Mouse (Mus musculus): ENCODE results near the gene Myrfl. TPM values are rescaled to one million over a fixed set of nuclear protein-coding genes. Genes with fewer than 3 reads are reported as not detected.

Gene Myrfl
- total RNA-seq, 4 experiments from 2014 or later = 0.07 to 0.11 TPM; not detected in 2

DNA sequence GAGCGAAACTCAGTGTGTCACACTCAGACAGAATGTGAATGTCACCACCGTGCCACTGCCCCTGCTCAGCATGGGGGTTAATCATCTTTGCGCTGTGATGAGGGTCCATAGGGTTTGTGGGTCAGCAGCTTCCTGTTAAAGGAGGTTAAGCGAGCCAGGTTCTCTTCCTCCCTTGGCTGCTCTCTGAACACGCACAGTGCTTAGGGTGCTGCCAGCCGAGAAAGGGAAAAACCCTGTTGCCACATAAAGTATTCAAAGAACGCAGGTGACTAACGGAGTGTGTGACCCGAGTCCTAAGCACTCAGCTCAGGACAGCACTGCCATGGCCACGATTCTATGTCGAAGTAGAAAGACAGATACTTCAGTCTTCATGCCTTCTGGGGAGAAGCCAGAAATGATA lies 69.4 kb downstream of the Myrfl start:
- DNase-seq (ENCODE audit: low spot score in 2 of 2) = no peak

GRCm38 (mm10) chr10:116815311-116816060 lies 81.2 kb downstream of the Myrfl start:
- DNase-seq (ENCODE audit: low spot score in 2 of 2) = no peak

- DNase-seq (ENCODE audit: low spot score in 2 of 2) = no peak
Measured at GRCm38 (mm10) chr10:116813150-116813549, 83.6 kb downstream of the Myrfl start.

GRCm38 (mm10) chr10:116810738-116811137 lies 86.0 kb downstream of the Myrfl start:
- DNase-seq (ENCODE audit: low spot score in 2 of 2) = no peak

GRCm38 (mm10) chr10:116809383-116809782 lies 87.3 kb downstream of the Myrfl start:
- no peak for DNase-seq (ENCODE audit: low spot score in 2 of 2)

DNA sequence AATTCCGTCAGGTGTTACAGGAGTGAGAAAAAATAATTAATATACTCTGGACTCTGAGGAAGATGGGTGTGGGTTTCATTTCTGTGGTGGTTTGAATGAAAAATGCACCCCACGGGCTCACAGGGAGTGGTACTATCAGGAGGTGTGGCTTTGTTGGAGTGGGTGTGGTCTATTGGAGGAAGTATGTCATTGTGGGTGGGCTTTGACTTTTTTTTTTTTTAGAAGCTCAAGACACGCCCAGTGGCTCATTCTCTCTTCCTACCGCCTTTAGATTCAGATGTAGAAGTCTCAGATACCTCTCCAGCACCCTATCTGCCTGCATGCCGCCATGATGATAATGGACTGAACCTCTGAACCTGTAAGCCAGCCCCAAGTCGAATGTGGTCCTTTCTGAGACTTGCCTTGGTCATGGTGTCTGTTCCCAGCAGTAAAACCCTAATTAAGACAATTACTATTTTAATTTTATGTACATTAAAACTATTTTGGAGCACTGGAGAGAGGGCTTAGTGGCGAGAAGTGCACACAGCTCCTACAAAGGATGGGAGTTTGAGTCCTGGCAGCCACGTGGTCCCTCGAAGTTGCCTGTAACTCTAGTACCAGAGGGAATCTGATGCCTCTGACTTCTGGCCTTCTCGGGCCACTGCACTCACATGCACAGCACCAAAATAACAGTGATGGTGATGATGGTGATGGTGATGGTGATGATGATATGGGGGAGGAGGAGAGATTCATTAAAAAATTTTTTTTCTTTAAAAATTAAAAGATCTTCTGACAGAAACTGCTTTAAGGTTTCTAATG lies 88.0 kb downstream of the Myrfl start:
- no peak for DNase-seq (ENCODE audit: low spot score in 2 of 2)

- DNase-seq (ENCODE audit: low spot score in 2 of 2) = no peak
Measured at GRCm38 (mm10) chr10:116802178-116802794, 94.4 kb downstream of the Myrfl start.

- DNase-seq (ENCODE audit: low spot score in 2 of 2) = no peak
Measured at GRCm38 (mm10) chr10:116801281-116801680, 95.4 kb downstream of the Myrfl start.

GRCm38 (mm10) chr10:116796066-116796465 lies 100.7 kb downstream of the Myrfl start:
- DNase-seq (ENCODE audit: low spot score in 2 of 2) = no peak

DNA sequence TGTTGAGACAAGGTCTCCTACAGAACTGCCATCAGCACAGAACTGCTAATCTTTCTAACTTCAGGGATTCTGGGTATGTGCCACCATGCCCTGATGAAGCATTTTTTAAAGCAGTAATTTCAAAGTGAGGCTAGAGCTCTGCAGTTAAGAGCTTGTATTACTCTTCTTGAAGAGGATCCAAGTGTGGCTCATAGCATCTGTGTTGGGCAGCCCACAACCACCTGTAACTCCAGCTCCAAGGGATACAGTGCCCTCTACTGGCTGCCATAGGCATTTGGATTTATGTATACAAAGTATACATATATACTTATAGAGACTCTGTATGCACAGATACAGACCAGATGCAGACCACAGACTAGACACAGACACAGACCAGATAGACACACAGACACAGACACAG lies 107.6 kb downstream of the Myrfl start:
- no peak for DNase-seq (ENCODE audit: low spot score in 2 of 2)

GRCm38 (mm10) chr10:116788431-116788830 lies 108.3 kb downstream of the Myrfl start:
- no peak for DNase-seq (ENCODE audit: low spot score in 2 of 2)

DNA sequence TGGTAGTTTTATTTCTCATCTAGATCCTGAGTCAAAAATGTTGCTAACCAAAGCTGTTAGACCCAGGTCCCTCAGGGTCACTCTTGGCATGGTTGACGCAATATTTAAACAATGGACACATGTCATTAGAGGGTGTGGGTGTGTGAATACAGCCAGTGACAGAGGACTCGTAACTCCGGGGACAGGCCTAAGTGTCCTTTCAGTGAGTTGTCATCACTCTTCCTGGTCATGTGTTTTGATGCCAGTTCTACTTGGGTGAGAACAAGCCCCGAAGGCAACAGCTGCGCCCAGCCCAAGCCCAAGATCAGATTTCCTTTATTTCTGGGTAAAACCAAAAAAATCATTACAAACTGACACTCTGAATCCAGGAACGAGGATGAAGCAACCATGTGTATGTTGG lies 112.6 kb downstream of the Myrfl start:
- DNase-seq (ENCODE audit: low spot score in 2 of 2) = no peak

DNA sequence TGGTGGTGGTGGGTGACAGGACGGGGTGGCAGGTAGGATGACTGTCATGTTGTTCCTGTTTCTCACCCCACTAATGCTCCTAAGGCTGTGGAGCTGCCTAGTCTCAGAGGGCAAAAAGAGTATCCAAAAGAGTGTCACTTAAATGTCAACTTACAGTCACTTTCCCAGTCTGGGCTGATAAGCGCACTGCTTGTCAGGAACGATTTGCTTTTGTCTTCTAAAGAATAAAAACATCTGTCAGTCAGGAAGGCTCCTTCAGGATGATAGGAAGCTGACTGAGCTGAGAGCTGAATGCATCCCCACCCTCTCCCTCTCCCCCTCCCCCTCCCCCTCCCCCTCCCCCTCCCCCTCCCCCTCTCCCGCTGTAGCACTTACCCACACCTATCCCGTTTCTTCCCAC lies 113.7 kb downstream of the Myrfl start:
- DNase-seq (ENCODE audit: low spot score in 2 of 2) = no peak

GRCm38 (mm10) chr10:116777947-116778346 lies 118.8 kb downstream of the Myrfl start:
- no peak for DNase-seq (ENCODE audit: low spot score in 2 of 2)

DNA sequence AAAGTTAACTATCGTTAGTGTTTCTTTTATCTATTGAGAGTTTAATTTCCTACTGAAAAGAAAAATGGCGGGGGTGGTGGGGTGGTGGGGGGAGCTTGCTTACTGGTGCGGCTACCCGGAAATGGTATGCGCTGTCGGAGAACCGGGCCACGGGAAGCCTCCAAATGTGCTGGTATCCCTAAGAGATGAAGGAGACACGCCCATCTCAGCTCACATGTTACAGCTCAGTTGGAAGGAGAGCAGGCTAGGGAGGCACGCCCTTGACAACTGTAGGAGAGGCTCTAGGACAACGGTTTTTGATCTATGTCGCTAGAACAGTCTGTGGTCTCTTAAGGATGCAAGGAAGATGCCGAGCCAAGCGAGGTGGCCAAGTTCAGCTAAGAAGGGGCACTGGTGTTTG lies 119.9 kb downstream of the Myrfl start:
- no peak for DNase-seq (ENCODE audit: low spot score in 2 of 2)

DNA sequence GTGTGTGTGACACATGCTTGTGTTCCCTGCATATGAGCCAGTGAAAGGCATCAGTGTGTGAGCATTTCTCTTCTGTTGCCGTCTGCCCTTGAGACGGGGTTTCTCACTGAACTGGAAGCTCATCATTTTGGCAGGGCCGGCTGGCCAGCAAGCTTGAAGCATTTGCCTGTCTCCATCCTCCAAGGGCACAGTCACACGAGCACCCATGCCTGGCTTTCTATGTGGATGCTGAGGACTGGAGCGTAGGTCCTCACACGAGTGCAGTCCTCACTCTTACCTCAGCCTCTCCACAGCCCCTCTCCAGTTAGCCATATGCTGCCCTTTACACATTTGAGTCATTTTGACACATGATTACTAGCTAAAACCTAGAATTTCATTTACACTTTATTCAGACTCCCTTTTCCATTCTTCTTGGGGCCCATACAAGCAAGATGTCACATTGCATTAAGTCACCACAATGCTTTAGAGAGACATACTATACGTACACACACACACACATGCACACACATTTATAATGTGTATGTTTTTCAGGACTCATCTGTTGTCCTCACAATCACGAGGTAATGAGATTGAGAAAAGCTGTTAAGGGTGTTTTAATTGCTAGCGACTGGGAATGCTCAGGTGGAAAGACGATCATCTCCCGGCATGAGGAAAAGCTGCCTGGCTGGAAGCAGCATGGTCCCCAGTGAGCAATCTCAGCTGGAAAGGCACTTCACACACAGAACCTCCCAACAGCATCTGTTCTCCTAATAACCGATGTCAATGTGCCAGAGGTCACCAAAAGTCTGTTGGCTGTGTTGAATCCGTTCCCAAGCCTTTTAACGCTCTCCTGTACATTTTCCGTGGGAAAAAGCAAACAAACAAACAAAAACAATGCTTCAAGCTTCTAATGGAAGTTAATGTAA lies 122.6 kb downstream of the Myrfl start:
- DNase-seq (ENCODE audit: low spot score in 2 of 2) = no peak

DNA sequence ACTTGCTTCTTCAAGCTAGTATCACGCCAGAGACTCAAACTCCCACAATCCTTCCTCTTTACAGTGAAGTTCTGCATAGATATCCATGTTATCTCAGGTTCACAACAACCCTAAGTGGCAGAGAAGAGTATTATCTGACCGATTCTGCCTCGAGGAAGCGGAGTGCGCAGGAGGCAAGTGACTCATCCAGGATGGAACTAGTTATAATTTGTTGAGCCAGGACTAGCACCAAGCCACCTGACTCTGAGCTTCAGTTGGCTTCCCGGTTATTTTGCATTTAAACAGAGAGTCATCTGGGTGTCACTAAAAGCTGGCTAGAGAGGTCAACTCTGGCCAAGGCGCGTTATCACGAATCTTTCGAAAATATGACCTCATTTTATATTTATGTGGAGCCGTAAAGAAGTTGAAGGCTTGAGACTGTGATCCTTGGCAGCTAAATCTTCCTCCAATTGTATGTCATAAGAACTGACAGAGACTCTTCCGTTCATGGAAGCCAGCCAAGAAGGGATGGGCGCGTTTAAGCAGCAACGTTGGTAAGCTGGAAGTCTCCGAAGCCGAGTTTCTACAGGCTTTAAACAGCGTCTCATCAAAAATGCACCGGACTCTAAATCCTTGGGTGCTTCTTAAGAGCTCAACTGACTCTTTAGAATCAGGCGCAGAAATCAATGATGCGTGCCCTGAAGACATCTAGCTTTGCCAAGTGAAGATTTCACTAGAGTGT lies 125.3 kb downstream of the Myrfl start:
- no peak for DNase-seq (ENCODE audit: low spot score in 2 of 2)

GRCm38 (mm10) chr10:116768642-116769041 lies 128.1 kb downstream of the Myrfl start:
- DNase-seq (ENCODE audit: low spot score in 2 of 2) = no peak

- DNase-seq (ENCODE audit: low spot score in 2 of 2) = no peak
Measured at GRCm38 (mm10) chr10:116766525-116766924, 130.2 kb downstream of the Myrfl start.

- no peak for DNase-seq (ENCODE audit: low spot score in 2 of 2)
Measured at GRCm38 (mm10) chr10:116761476-116762068, 135.1 kb downstream of the Myrfl start.
